Mouse (Mus musculus) adrenal gland, adult 18-20 months (tissue): Measurements from ENCODE around the gene Rhbdd1. TPM values are rescaled to one million over a fixed set of nuclear protein-coding genes. Genes with fewer than 3 reads are reported as not detected.

Source experiments
- DNase-seq, 2 experiments: peaks; one replicate each; pipeline ENCODE4 v3.0.0; 2021 to 2022; ENCODE audit warnings: low spot score in 2 of 2
- total RNA-seq, 2 experiments: library from RNA; stranded (reverse); gene quantifications; 1 replicate in 1 of 2; 2 replicates in 1 of 2; pipeline ENCODE4 v1.2.3; 2021

Rhbdd1 gene
- total RNA-seq, 2 experiments from 2014 or later: 22.7 to 35.3 TPM

DNA sequence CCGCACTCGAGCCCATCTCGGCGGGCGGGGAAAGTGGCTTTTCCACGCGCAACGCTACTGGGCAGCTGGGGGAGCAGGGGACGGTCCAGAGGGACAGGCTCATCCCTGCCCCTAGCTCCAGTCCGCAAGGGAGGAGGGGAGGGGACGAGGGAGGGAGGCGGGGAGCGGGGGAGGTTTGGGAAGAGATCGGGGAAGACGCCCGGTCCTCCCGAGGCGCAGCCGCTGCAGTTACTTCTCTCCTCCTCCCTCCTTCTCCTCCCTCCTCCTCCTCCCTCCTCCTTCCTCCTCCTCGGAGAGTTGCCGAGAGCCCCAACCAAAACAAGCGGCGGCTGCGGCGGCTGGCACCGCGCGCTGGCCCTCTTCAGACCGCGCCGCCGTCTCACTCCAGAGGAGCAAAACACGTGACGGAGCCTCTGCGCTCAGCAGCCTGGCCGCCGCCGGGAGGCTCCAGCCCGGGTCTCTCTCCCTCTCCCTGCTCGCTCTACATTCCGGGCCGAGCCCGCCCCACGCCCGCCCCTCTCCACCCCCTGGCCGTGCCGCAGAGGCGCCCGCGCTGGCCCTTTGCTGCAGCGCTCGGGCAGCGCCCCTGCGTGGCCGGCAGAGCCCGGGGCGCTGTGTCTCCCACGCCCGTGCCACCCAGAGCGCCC is 25.0 kb upstream of the Rhbdd1 start, which contains the start of gene Irs1:
Gene Irs1, minus strand, starts transcription at position 266 of the 647 bp plus-strand sequence.
- DNase-seq: peak; percentile 75 to 82

DNA sequence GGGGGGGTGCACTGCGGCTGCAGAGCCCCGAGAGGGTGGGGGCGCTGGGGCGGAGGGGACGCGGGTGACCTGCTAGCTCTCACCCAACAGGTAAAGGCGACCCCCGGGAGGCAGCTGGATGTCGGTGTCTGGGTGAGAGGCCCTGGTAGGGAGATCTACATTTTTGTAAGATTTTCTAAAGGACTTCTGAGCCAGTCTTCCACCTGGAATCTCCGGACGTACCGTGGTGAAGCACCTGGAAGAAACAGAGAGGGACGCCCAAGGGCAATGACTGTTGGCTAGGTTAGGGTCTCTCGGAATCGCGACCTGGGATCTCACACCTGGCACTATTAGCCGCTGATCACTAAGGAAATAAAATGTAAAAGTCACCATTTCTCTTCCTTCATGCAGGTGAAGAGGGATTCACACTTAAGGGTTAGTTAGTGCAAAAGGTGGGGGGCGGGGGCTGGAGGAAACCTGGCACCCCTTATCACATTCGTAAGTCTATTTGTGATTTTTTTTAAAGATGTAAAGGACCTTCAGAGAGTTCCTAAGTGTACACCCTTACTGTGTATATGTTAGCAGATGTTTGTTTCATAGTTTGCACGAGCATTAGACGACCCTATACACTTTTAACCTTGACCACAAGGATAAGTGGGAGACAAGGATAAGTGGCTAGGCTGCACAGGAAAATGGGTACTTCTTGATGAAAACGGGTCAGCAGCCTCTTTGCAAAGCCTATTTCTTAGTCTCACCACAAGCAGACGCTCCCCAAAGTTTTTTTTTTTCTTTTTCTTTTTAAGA is 24.1 kb upstream of the Rhbdd1 start:
- DNase-seq: no peak

DNA sequence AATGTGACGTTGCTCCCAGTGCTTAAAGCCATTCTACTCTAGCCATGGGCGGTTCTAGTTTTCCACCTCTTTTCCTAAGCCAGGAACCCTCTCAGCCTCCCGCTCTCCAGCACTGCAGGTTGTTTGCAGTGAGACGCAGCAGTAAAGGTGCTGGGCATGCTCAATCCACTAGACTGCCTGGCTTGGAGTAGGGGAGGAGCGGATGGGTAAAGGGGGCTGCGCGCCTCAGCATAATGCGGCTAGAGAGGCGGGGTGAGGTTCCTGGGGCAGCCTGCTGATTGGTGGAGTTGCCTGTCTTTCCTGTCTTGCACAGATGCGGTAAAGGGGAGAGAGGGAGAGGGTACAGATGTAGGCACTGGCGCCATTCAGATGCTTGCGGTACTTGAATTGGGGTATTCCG is 23.5 kb upstream of the Rhbdd1 start:
- peak in 1 of 2 experiments; percentile 39 for DNase-seq

DNA sequence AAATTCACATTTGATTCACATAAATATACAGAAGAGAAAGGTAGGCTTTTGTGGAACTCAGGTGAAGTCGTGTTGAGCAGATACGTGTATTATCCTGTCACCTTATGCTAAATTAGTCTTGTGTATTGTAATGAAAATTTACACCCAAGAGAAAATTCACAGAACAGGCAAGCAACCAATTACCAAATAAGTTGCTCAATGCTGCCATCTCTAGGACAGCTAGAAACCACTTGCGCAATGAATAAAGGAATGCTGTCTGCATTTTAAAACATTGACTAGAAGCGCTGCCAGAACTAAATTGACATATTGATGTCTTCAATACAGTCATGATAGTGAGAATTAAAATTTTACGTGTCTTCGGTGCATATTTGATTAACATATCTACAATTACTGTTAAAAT is 22.1 kb upstream of the Rhbdd1 start:
- no peak for DNase-seq

DNA sequence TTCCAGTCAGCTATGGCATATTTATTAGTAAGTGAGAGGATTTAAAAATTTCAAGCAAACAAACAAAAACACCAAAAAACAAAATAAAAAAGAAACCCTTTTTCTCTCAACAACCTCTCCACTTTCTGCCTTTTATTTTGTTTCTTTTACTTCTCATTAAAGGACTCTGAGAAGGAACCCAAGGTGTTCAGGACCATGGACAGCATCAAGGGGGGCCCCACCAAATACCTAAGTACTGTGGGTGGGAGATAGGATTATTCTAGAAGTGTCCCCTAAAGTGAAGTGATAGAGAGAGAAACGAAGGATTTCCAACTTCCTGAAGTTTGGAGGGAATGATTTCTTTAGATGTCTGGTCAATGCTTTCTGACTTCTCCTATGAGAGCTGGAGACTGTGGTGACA is 17.7 kb upstream of the Rhbdd1 start:
- no peak for DNase-seq

DNA sequence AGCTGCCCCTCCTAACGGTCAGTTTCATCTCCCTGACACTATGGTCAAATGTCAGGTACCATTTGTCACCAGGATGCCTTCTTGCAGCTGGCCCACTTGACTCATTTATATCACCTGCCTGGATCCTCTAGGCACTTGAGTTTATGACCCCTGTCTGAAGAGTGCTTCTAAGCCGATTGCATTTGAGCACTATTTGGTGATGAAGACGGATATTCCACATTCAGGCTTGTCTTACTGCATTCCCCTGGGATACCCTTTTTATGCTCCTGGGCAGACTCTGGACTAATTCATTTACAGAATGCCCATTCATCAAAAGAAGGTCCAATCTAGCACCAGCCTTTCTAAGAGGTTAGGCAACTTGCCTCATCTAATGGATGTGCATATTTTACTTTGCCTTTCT is 11.8 kb upstream of the Rhbdd1 start:
- no peak for DNase-seq

DNA sequence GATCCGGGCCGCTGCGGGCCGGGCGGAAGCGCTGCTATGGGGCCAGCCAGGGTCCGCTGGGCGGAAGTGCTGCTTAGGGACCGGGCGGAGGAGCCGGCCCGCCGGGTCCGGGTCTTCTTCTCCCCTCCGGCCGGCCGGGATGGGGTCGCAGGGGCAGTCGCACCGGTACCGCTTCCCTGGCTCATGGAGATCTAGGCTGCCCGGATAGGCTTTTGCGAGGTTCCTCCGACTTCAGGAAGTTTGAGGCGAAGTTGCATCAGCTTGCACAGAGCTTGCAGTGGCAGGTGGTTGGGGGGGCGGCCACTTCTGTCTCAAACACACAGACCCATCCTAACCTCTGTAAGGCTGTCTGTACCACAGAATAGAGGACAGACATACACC is 484 bp downstream of the Rhbdd1 start:
- no peak for DNase-seq

DNA sequence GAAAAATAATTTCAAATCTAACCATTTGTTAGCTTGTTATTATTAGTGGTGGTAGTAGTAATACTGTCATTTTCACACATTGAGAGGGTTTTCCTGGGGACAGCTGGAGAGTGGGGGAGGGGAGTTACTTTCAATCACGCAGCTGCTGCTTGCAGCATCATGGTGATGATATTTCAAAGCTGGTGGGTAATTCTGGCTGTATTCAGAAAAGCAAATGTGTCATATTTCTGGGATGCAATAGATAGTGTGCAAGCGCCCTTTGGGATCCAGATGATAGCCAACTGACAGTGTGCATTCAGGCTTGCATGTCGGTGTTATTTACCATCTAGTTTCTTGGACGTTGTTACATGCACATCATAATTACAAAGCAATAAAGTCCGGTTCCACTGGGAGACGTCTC is 4.2 kb downstream of the Rhbdd1 start:
- no peak for DNase-seq

DNA sequence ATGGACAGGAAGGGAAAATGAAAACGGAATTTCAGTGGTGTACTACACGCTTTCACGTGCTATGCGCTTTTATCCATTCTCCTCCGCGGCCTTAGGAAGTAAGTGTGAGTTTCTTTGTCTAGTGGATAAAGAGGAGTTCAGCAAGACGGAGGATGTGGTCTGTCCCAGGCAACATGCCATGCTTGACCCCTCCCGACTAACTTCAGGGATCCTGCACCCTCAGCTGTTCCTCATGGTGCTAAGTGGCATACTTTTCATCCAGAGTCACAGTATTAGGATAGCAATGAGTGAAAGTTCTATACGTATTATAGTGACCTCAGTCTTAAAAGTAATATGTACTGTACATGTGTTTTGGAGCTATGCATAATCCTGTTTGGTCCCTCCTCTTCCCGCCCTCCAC is 4.6 kb downstream of the Rhbdd1 start:
- no peak for DNase-seq

DNA sequence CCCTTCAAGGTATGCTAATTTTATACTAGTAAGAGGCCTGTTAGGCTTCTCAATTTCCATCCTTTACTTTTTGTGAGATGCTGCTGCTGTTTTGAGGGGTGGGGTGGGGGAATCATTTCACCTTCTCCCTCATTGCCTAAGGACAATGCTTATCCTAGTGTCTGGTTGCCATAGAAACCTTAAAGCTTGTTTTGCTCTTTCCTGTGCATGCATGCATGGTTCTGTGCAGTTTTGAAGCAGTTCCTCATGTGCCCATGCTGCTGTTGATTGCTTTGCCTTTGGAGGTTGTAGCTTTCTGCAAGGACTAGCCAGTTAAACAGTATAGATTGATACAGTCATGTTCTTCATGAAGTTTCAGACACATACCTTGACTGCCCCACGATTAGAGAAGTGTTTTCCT is 5.2 kb downstream of the Rhbdd1 start:
- no peak for DNase-seq

DNA sequence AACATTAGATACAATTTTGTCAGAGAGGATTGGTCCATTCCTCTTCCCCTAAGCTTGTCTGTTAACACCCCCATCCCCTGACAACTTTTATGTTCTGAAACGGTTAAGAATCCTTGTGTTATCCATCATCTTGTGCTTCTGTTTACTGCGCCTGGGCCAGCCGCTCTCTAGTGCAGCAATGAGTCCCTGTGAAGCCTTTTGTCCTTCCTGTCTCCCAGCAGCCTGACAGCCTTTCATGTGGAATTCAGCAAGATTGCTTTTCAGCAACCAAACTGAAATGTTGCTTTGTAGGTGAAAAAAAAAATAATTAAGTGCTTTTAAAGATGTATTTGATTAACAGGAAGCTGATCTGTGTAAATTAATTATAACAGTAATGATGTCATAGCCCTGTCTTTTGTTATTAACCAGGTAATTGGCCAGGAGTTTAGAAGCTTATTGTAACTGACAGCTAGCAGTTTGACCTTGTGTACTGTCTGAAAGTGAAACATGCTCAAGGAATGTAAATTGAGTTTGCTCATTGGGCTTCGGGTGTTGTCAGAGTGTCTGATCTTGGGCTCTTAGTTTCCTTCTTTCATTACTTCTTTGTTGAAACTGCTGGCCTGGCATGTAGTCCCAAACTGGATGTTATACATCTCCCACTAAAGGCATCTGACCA is 8.0 kb downstream of the Rhbdd1 start:
- DNase-seq: no peak

DNA sequence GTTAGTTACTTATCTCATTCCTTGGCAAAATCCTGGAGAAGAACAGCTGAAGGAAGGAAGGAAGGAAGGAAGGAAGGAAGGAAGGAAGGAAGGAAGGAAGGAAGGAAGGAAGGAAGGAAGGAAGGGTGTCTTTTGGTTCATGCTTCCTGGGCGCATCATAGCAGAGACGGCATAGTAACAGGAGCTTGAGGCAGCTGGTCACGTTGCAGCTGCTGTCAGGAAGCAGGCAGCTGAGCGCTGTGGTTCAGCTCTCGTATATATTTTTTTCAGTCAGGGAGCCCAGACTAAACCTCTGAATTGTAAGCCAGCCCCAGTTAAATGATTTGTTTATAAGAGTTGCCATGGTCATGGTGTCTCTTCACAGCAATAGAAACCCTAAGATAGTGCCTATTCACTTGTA is 9.9 kb downstream of the Rhbdd1 start:
- no peak for DNase-seq

DNA sequence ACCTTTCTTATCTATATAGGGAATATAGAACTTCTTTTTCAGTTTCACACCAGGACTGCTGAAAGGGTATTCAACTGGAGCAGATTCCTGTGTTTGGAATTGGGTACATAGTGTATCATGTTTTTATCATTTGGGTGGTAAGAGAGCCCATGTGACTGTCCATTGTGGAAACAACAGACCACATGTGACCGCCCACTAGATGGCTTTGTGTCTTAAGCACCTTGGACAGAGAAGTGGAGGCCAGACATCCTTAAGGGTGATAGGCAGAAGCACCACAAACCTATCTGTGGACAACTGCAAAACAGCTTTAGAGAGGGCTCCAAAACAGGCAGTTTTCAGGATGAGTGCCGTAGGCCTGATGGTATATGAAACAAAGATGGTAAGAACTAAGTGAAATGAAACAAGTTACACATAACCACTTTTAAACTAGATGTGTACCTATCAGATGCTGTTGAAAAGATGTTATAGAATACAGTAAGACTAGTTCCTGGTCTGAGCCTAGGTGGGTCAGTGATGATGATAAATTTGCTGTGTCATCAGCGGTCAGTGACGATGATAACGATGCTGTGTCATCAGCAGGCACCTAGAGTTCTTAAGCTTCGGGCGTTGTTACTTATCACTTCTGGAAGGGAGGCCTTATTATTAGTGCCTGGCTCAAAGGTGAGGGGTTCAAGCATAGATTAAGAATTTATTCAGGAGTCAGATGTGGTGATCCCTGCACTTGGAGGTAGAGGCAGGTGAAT is 12.0 kb downstream of the Rhbdd1 start:
- DNase-seq: no peak

DNA sequence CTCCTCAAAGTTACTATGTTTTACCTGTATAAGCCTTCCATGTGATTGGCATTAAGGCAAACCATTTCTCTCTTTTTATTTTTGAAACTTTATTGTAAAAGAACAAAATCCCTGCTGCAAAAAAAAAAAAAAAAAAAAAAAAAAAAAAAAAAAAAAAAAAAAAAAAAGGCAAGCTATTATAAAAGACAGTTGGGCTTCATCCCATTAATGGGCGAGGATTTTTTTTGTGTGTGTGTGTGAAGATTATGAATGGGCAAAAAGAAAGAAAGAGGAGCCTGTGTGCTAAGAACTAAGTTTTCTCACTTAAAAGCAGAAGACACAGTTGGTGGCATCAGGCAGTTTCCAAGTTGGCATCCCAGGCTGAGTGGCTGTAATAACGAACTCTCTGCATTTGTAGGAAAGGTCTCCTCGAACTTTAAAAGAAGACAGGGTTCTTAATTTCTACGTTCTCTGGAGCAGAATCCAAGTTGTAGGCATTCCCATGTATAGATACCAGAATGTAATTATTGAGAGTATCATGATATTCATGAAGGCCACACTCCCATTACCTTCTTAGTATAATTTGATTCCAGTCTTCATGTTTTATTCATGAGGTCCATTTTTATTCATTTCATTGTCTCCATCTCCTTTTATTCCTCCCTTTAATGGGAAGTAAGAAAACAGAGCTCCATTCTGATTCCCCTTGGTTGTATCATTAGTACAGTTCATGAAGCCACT is 13.1 kb downstream of the Rhbdd1 start:
- DNase-seq: no peak

DNA sequence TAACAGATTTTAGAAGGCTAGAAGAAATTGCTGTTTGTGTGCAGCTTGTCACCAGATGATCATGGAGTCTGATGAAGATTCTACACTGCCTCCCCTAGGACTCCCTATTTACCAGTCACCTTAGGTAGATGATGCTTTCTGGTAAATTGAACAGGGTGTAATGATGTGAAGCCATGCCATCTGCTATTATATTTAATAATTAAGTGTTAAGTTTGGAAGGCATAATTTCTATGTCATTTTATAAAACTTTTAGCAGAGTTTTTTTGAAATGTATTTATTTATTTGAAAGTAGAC is 13.6 kb downstream of the Rhbdd1 start:
- no peak for DNase-seq

DNA sequence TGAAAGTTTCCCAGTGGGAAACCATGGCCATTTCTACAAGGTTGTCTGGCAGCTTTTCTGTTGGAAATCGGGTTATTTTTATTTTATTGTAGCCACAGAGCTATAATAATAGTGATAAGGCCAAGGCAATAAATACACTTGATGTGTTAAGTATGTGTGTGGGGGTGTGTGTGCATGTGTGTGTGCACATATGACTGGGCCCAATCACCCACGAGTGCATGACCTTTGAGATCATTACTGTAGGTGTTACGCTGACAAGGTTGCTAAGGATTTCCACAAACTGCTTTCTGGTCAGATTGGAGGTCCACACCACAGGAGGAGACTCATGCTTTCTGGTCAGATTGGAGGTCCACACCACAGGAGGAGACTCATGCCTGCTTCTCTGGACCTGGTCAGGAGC is 18.3 kb downstream of the Rhbdd1 start:
- DNase-seq: no peak

DNA sequence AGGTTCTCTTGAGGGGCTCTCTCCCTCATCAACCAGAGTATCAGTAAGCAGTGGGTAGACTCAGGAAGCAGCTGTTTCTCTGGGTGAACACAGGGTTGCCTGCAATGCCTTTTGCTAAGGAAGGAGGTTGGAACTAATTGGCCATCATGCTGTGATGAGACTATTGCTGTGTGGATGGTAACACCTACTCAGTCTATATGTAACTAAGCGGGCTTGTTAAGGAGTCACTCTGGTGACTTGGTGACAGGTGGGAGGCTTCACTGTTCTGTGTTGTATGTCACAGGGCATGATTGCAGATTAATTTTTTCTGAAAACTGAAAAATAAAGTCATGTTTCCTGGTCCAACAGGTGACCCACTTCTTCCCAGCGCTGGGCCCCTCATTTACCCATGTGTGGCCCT is 36.8 kb downstream of the Rhbdd1 start:
- no peak for DNase-seq

DNA sequence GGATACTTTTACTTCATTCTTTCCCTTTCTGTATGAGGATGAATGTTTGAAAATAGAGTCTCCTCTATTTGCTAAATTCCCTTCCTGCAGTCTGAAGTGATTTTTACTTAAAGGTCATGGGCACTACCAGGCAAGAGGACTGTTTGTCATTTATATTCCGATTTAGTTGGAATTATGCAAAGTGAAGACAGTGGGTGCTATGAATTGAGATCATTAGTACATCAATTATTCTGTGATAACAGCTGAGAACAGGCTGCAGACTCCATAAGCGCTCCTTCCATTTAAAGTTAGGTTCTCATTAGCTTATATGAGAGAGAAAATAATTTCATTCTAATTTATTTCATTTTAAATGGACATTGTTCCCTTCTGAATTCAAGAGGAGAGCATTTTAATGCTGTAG is 37.5 kb downstream of the Rhbdd1 start:
- no peak for DNase-seq

DNA sequence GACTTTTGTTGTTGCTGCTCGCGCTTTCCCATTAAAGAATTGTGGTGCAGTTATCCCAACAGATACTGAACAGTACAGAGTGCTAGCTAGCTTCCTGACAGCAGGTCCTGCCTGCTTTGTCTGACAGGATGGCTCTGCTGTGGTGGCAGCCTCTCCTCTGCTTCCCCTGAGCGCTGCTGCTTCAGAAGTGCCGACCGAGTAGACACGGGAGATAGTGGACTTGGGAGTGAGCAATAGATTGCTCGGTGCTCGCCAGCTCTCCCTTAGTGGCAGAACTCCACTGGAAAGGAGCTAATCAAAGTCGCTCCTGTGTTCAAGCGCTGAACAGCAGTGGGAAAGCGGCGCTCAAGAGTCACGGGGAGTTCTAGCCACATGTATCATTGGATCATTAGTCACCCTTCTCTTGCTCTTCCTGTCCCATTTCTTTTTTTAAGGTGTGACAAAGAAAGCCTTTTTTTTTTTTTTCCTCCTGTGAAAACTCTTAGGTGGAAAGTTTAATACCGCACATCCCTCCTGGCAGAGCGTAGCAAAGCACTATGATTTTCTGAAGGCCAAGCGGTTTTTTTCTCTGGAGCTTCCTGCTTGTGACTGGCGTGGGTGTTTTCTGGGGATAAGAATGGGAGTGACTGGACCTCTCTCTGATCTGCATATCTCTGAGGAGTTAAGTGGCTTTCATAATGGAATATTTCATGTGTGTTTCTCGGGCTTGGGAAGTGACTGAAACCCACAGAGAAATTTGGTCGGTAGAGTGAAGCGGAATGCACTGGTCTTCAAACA is 42.8 kb downstream of the Rhbdd1 start:
- DNase-seq: peak in 1 of 2 experiments; percentile 12

DNA sequence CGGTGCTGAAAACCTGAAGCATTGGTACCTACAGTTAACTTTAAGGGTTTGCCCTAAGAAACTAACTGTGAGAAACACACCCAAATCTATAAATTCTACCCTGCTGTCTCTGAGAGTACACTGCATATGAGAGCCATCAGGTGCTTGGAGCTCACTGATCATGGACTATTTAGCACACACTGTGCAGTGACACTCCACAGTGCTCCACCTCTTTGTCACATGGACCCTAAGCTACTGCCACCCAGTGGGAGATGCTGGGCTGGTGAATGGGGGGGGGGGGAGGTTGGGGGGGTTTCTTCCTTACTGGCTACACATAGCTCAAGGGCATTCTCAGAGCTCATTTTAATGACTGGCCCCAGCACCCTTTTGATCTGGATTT is 43.4 kb downstream of the Rhbdd1 start:
- DNase-seq: no peak
